Mouse (Mus musculus) cerebellum, postnatal 4 days (tissue): ENCODE data around the gene Ccnq.
A peak's percentile ranks its signal among the peaks of the same experiment; 100 is the strongest.
"Not testable (repeated sequence)": the region's sequence is repeated elsewhere in the genome, so short reads cannot be mapped to it uniquely, and the experiment has no call there.

Experiments used
- DNase-seq, 2 experiments: peaks; one replicate each; pipeline ENCODE4 v3.0.0; 2022; ENCODE audit warnings: low spot score in 2 of 2, mixed read lengths in 1 of 2

Ccnq gene

DNA sequence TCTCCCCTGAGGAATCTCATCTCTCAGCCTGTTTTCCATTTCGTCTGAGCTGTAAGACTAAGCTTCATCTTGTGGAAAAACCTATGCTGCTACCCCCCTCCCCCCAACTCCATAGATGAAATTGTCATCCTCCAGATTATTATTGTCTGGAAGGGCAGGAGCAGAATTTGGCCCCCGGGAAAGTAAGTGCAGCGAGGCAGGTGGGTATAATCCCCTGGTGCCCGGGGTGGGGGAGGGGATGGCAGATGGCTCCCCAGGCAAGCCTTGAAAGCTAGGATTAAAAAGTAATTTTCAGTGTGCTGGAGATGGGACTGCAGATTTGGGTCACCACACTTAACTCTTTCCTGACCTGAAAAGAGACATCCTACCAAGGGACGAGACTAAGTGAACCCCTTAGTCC lies 10.7 kb upstream of the Ccnq start:
- peak in 1 of 2 experiments; percentile 20 for DNase-seq

DNA sequence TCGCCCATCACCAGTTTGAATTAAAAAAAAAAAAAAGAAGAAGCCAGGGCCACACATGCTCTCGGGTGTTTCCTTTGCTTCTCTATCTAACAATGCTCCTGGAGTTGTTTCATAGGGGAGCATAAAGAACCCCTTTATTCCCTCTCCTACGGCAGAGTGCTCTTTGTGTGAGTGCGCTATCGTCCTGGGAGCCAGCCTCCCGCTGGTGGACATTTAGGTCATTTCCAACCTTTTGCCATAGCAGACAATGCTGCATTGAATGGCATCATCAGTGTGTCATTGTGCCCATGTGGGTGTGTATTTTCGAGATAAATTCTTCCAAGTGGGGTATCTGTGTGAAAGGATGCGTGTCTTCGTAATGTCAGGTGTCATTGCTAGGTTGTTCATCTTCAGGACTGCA lies 9.6 kb upstream of the Ccnq start:
- no peak for DNase-seq

DNA sequence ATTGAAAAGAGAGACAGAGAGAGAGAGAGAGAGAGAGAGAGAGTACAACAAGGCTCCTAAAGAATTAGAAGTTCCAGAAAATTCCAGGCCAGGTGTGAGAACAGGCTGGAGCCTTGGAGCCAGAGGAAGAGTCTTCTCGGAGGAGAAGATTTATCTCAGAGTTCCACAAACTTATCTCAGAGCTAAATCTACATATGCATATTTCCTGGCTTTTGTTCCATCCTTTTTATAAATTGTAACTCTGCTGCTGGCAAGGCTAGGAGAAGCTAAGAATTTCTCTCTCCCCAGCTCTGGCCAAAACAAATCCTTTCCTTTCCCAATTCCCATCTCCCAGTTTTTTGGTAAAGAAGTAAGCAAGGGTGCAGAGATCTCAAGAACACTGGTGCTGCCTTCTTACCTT lies 3.8 kb upstream of the Ccnq start:
- DNase-seq: no peak

DNA sequence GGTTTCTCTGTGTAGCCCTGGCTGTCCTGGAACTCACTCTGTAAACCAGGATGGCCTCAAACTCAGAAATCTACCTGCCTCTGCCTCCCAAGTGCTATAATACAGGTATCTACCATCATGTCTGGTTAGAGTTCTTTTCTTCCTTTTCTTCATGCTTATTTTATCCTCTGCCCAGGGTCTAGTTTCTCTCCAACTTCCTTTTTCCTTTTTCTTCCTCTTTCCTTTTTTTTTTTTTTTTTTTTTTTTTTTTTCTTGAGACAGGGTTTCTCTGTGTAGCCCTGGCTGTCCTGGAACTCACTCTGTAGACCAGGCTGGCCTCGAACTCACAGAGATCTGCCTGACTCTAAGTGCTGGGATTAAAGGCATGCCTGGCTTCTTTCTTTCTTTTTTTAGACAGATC lies 2.6 kb upstream of the Ccnq start:
- DNase-seq: not testable (repeated sequence)

DNA sequence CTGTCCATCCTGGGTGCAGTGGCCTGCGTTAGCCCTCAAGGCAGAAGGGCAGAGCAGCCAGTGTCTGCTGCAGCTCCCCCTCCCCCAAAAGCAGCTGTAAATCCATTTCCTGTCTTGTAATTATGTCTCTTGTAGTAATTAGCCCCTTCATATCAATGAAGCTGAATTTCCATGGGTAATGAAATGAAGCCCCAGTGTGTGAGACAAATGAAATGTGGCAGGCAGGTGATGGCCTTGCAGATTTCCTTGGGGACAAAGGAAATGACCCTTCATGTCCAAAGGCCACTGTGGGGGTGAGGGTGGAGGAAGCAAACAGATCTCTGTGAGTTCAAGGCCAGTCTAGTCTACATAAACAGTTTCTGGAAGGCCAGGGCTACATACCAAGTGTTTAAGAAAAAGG lies 1.7 kb upstream of the Ccnq start:
- no peak for DNase-seq

DNA sequence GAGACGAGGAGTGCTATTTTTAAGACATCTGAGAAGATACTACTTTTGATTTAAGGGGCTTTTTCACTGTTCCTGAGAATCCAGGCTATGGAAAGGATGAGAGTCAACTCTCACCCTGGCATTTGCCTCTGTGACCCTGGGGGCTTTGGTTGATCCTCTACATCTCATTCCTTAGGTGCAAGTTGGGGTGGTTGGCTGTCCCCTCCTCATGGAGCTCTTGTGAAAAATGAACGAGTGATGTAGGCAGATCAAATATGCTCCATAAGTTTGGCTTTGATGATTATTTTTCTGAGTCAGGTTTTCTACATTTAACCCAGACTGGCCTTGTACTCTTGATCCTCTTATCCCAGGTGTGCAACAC lies 294 bp upstream of the Ccnq start:
- DNase-seq: no peak

DNA sequence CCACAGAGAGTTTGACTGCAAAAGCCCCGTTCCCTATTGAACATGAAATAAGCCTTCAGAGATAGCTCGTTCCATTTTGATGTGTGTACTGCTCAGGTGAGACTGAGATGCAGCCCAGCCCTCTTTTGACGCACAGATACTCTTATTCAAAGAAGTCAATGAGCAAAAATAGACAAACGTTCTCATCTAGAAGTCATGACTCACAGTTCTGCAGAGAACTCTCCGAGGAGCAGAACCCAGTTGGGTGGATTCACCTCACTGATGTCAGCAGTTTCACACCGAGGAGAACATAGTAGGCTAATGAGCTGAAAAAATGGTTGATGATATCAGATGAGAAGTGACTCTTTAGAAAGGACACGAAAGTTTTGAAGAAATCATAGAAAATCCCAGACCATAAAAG lies 5.3 kb downstream of the Ccnq start:
- no peak for DNase-seq

DNA sequence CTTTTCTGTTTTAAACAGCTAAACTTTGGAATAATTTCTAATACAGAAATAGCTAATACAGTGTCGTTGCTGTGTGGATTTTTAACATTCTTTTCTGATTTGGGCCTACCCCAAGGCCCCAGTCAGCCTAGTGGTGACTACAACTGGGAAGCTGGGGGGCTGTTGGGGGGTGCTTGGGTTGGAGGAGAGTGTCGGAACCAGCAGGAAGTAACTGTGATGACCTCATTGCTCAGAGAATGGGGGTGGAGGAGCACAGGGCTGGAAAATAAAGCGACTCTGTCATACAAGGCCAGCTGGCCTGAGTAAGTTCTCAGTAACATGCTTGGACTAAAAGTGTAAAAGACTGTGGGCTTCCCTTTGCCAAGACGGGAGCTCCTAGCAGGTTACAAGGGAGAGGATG lies 6.1 kb downstream of the Ccnq start:
- no peak for DNase-seq

DNA sequence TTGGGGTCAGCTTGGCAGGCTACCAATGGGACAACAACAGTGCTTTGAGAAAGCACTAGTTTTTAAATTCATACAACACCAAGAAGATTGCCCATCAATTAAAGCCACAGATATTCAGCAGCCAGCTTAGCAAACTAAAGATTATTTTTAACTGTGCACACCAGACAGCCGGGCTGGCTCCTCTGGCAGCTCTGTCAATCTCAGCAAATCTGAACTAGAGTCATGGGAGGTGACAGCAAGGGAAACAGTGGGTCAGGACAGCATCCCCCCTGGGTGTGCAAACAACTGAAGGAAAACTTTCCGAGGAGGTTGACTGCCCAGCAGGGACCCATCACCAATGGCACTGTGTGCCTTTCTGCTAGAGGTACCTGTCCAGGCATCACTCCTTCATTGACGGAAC lies 9.1 kb downstream of the Ccnq start:
- no peak for DNase-seq

DNA sequence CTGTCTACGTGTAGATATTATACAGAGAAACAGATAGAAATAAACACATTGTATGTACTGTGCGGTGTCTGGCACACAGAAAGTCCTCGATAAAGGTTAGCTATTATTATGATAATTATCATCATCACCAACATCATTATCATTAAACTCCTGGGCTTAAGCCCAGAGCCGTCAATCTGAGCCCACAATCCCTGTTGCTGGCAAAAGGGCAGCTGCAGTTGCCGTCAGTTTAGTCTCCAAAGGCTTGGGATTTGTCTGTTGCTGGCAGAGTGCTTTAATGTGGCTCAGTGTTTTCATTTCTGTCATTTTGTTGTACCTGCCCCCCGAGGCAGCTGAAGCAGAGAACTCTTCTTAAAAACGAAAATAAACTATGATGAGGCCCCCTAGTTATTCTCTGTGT lies 9.6 kb downstream of the Ccnq start:
- DNase-seq: no peak

DNA sequence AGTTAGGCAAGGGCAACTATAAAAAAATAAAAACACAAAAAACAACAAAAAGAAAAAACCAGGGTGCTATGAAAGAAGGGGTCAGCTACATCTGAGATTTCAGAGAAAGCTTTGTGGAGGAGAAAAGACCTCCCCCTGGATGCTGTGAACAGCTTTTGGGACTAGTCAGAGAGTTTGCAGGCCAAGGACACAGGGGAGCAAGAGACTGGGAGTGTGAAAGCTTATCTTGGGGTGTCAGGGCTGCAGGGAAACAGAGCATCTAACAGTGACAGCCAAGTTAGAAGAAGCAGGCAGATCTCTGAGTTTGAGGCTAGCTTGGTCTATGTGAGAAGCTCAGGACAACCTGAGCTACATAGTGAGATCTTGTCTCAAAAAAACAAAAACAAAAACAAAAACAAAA lies 12.2 kb downstream of the Ccnq start:
- DNase-seq: no peak

DNA sequence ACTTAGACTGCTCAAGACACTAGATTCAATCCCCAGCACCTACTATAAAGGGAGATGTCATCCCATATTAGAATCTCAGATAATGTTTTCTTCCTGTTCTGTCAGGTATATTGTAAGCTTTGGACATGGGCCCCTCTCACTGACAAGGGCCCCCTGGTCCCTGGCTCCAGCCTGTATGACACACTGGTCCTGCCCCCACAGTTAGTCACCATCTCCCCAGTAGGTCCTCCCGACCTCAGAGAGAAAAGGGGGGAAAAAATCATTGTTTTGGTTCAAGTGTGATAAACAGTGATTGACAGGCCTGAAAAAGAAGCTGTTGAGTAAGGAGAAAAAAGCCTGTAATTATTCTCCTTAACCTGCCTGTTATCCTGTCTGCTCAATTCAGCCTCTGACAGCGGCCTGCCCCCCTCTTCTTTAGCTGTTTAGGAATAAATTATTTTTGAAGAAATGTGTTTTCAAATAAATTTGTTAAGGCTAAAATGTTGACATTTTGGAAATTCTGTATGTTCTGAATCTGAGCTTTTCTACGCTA lies 14.6 kb downstream of the Ccnq start:
- DNase-seq: no peak

DNA sequence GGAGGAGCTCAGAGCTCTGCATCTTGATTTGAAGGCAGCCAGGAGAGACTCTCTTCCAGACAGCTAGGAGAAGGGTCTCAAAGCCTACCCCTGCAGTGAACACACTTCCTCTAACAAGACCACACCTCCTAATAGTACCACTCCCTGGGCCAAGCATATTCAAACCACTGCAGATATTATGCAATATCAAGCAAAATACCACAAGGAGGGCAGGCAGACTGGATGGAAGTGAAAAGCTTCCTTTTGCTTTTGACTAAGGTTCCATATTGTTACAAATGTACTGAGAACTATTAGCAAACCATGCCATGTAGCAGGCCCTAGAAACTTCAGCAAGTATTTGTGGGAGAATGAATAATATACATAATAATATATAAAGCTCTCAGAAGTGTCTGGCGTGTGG lies 16.4 kb downstream of the Ccnq start:
- DNase-seq: no peak

DNA sequence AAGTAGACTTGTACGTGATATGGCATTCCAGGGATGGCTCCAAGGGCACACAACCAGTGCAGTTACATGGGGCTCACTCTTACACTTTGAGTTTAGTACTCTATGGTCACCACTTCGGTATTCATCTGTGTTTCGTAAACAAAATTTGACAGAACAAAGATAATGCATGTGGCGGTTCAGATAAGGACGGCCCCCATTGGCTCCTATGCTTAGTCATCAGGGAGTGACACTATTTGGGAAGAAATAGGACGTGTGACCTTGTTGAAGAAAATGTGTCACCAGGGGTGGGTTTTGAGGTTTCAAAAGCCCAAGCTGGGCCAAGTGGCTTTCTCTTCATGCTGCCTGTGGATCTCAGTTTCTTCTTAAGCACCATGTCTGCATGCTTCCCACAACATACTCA lies 18.9 kb downstream of the Ccnq start:
- no peak for DNase-seq

DNA sequence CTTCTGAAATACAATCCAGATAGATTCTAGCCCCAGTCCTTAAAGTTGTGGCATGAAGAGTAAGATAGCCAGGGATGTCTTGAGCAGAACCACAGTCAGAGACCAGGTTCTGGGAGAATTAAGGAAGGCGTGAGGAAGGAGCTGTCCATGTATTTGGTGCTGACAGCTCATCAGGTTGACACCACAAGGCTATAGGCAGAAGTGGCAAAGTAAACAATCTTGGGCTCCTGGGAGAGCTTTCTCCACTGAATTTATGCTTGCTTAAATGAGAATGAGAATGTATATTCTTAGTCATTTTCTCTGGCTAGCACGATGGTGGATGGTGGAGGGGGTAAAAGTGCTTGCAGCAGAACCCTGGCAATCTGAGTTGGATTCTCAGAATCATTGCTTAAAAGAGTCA lies 20.6 kb downstream of the Ccnq start:
- DNase-seq: no peak

DNA sequence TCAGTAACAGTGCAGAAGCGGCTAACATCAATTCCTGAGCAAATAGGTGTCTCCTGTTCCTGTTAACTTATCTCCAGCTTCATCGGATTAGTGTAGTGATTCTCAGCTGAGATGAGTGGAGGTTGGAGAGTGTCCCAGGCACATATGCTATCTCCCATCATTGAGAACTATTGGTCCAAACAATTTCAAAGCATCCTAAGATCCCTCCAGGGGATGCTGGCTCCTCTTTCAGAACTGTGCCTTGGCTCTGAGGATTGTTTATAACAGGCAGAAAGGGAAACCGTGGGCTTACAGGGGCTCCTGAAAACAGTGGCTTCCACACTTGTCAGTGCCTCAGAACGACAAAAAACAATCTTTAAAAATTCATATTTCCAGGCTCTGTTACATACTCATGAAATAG lies 23.5 kb downstream of the Ccnq start:
- DNase-seq: no peak

DNA sequence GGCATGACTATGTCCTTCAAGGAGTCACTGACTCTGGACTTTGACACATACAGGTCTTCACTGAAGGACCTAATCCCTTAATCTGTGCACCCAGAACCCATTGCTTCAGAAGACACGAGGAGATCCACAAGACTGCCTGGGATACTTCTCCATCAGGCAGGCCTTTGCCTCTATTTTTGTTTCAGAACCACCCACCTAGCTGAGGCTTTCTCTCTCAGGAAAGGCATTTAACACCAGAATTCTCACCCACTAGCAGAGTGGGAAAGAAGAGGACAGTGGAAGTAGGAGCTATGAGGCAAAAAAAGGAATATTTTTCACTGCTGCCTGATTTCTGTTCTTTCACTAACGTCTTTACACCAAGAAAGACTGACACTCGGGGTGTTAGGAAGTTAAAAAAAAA lies 25.2 kb downstream of the Ccnq start:
- no peak for DNase-seq

DNA sequence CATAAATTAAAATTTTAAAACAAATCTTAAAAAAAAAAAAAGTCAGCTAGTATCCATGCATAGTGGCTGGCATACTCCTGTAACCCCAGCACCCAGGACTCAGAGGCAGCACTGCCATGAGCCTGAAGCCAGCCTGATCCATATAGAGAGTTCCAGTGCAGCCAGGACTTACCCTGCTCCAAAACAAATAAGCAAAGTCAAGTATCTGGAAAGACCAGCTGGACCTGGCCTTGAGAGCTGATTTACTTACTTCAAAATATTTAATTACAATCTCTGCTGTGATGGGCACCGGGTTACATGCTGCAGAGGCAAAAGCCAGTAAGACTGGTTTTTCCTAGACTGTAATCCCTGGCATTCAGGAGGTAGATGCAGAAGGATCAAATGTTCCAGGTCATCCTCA lies 26.7 kb downstream of the Ccnq start:
- DNase-seq: no peak

DNA sequence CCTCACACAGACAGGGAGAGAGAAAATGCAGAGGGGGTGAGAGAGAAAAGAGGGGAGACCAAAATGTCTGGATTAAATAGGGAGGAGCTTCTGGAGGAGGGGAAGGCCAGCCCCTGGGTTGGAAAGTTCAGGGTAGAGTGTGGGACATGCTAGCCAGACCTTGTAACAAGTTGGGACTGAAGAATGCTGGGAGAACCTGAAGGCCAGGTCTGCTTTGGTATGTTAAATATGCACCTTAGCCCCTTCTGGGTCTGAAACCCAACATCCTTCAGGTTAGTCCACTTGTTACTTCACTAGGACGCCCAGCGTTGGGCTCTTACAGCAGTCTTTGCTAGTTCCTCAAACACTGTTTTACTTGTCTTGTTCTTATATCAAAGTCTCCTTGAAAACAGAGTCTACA lies 30.1 kb downstream of the Ccnq start:
- no peak for DNase-seq

DNA sequence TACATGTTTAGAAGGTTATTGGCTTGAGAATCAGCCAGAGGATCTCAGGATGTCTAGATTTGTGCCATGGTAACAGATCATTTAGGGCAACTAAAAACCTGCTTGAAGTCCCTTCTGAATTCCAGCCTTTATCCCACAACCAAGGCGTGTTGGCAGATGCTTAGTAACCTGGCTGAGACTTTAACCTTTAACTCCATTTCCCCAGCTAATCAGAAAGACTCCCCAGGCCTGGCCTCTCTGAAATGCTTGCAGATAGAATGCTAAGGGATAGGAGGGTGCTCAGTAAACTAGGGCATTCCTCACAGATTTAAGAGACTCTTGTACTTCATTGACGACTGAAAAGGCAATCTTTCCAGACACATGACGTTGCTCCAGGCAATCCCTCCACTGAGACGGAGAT lies 33.9 kb downstream of the Ccnq start:
- DNase-seq: no peak

DNA sequence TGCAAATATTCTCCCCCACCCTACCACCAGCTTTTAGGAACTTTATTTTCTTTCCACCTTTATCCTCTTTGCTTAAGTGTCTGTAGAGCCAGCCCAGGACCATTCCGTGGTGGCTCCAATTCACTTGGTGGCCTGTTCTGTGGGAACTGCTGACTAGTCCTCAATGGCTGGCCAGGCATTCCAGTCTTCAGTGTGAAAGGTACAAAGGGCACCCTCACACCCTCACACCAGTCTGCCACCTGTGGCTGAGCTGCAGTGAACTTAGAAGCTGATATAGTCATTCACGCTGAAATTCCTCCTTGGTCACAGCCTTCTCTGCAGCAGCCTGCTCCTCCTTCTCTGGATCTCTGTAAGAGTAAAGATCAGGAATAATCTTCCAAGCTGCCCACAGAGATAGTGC lies 42.9 kb downstream of the Ccnq start:
- DNase-seq: no peak

DNA sequence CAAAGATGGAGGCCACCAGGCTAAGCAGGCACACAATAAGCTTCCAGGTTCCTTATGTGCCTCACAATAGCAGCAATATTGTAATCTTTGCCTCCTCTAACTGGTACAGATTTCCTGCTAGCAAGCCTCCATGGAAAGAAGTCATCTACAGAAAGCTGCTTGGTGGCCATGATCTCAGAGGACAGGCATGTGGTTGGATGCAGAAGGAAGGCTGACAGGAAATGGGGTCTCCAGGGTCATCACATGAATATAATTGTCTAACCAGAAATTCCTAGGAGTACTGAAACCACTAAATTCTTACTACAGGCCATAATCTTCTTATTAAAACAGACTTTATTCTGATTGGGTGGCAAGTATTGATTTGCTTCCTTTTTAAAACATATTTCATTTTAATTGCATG lies 45.5 kb downstream of the Ccnq start:
- no peak for DNase-seq

DNA sequence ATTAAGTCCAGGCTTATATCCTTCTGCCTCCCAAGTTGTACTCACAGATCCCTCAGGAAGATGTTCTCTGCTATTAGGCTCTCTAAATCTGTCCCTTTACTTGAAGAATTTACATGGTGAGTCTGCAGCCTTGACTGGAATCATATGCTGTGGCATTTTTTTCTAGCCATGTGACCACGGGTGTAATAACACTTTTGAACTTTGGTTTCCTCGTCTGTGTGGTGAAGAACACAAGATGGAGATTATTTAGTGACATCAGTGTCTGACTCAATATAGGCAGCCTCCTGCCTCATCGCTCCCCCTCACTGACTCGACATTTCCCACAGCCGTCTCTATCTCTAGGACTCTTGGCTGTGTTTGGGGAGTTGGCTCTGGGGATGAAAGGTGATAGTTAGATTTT lies 48.4 kb downstream of the Ccnq start:
- no peak for DNase-seq

DNA sequence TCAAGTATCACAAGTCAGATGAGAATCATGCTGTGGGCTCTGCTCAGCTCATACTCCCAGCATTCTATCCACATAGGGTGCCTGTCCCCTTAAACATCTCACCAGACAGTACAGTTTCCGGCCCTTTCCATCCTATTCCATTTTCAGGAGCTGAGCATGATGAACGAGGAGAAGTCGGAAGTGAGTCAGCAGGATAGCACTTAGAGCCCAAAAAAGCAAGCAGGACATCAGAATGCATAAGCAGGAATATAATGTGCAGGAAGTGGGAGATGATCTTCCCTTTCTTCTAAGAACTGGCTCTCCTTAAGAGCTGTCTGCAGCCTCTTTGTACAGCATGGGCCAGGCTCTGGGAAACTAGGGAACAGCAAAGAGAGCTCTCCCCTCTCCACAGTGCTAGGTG lies 49.2 kb downstream of the Ccnq start:
- DNase-seq: no peak
